Mouse (Mus musculus) MEL (cell line): ENCODE measurements at regions not wholly inside any gene's neighbourhood (a gene's known extent, or its start where the extent isn't known, plus 50 kb on each side); places are given as distances from the start of the nearest gene placed in this dataset.

Source experiments
- DNase-seq: peaks from one replicate; pipeline ENCODE4 v3.0.0; 2011; ENCODE audit warnings: low read depth, low spot score
- H3K27ac ChIP-seq: 2 replicates; pipeline ENCODE4 v1.5.1; 2012; ENCODE audit warnings: low read depth, mild to moderate bottlenecking, control low read depth, low read length, moderate library complexity; ENCODE audit not compliant: control insufficient read depth
- H3K27me3 ChIP-seq, 2 experiments: fragments of 150-350 bp in 1 of 2; sonication (generic) in 1 of 2; 2 replicates each; pipeline ENCODE4 v1.6.1; 2012; ENCODE audit warnings: low read length in 2 of 2, mild to moderate bottlenecking in 2 of 2, improper control_type of control experiment in 1 of 2, moderate library complexity in 1 of 2; ENCODE audit not compliant: insufficient read depth in 2 of 2, control insufficient read depth in 1 of 2
- H3K36me3 ChIP-seq, 2 experiments: 2 replicates each; pipeline ENCODE4 v1.6.1; 2012 to 2014; ENCODE audit warnings: low read length in 2 of 2, improper control_type of control experiment in 1 of 2, inconsistent platforms in 1 of 2, mild to moderate bottlenecking in 1 of 2; ENCODE audit not compliant: insufficient read depth in 2 of 2, control insufficient read depth in 1 of 2
- H3K4me1 ChIP-seq, 2 experiments: fragments of 150-350 bp in 1 of 2; sonication (generic) in 1 of 2; 2 replicates each; pipeline ENCODE4 v1.6.1; 2012; ENCODE audit warnings: low read length in 2 of 2, improper control_type of control experiment in 1 of 2, mild to moderate bottlenecking in 1 of 2; ENCODE audit not compliant: insufficient read depth in 2 of 2, control insufficient read depth in 1 of 2
- H3K4me3 ChIP-seq, 2 experiments: fragments of 150-350 bp in 1 of 2; sonication (generic) in 1 of 2; 2 replicates each; pipeline ENCODE4 v1.5.1; 2012; ENCODE audit warnings: low read depth in 2 of 2, low read length in 2 of 2, mild to moderate bottlenecking in 2 of 2, moderate library complexity in 2 of 2, control low read depth in 1 of 2, improper control_type of control experiment in 1 of 2; ENCODE audit not compliant: control insufficient read depth in 1 of 2, insufficient read depth in 1 of 2
- H3K79me2 ChIP-seq: 2 replicates; pipeline ENCODE4 v1.6.1; 2012; ENCODE audit warnings: mild to moderate bottlenecking, low read length, moderate library complexity; ENCODE audit not compliant: control insufficient read depth, poor library complexity, insufficient read depth
- H3K9ac ChIP-seq: 2 replicates; pipeline ENCODE4 v1.6.1; 2012; ENCODE audit warnings: low read depth, mild to moderate bottlenecking, control low read depth, low read length, moderate library complexity; ENCODE audit not compliant: control insufficient read depth, poor library complexity, severe bottlenecking
- H3K9me3 ChIP-seq: fragments of 150-350 bp; sonication (generic); replicated peaks from 2 replicates; pipeline ENCODE4 v1.6.1; 2012; ENCODE audit warnings: mild to moderate bottlenecking, low read length, improper control_type of control experiment, moderate library complexity; ENCODE audit not compliant: insufficient read depth
- EP300 ChIP-seq, 2 experiments: IDR thresholded peaks; 2 replicates each; pipeline ENCODE4 v1.6.1; 2011; ENCODE audit warnings: improper control_type of control experiment in 2 of 2, low read length in 2 of 2, low read depth in 1 of 2, mild to moderate bottlenecking in 1 of 2
- ETS1 ChIP-seq: IDR thresholded peaks from 2 replicates; pipeline ENCODE4 v1.6.1; 2012; ENCODE audit warnings: low read depth, mild to moderate bottlenecking, inconsistent platforms, low read length, improper control_type of control experiment, moderate library complexity
- GATA1 ChIP-seq: IDR thresholded peaks from 2 replicates; pipeline ENCODE4 v1.6.1; 2011; ENCODE audit warnings: low read depth, low read length, improper control_type of control experiment
- HCFC1 ChIP-seq: IDR thresholded peaks from 2 replicates; pipeline ENCODE4 v1.6.1; 2012; ENCODE audit warnings: low read depth, mild to moderate bottlenecking, inconsistent platforms, low read length, improper control_type of control experiment, moderate library complexity
- MAFK ChIP-seq: IDR thresholded peaks from 2 replicates; pipeline ENCODE4 v1.6.1; 2011; ENCODE audit warnings: low read depth, mild to moderate bottlenecking, low read length, improper control_type of control experiment, borderline replicate concordance
- MAZ ChIP-seq: IDR thresholded peaks from 2 replicates; pipeline ENCODE4 v1.6.1; 2012; ENCODE audit warnings: low read depth, mild to moderate bottlenecking, inconsistent platforms, low read length, improper control_type of control experiment
- MEF2A ChIP-seq: IDR thresholded peaks from 2 replicates; pipeline ENCODE4 v1.6.1; 2014; ENCODE audit warnings: low read depth, mild to moderate bottlenecking, inconsistent platforms, low read length, improper control_type of control experiment; ENCODE audit not compliant: poor library complexity, insufficient replicate concordance, severe bottlenecking; ENCODE audit errors: extremely low read depth
- MYC ChIP-seq: IDR thresholded peaks from 2 replicates; pipeline ENCODE4 v1.6.1; 2011; ENCODE audit warnings: low read depth, mild to moderate bottlenecking, low read length, improper control_type of control experiment, moderate library complexity
- NRF1 ChIP-seq: IDR thresholded peaks from 2 replicates; pipeline ENCODE4 v1.6.1; 2014; ENCODE audit warnings: low read depth, mild to moderate bottlenecking, inconsistent platforms, low read length, improper control_type of control experiment, moderate library complexity; ENCODE audit not compliant: poor library complexity, insufficient read depth, severe bottlenecking
- TCF12 ChIP-seq: IDR thresholded peaks from 2 replicates; pipeline ENCODE4 v1.6.1; 2014; ENCODE audit warnings: low read depth, mild to moderate bottlenecking, inconsistent platforms, low read length, improper control_type of control experiment, moderate library complexity
- UBTF ChIP-seq: IDR thresholded peaks from 2 replicates; pipeline ENCODE4 v1.6.1; 2012; ENCODE audit warnings: low read depth, mild to moderate bottlenecking, inconsistent platforms, low read length, improper control_type of control experiment, moderate library complexity, borderline replicate concordance; ENCODE audit not compliant: insufficient read depth
- USF1 ChIP-seq: IDR thresholded peaks from 2 replicates; pipeline ENCODE4 v1.6.1; 2014; ENCODE audit warnings: low read depth, mild to moderate bottlenecking, inconsistent platforms, low read length, improper control_type of control experiment, moderate library complexity
- ZC3H11A ChIP-seq: IDR thresholded peaks from 2 replicates; pipeline ENCODE4 v1.6.1; 2012; ENCODE audit warnings: low read depth, mild to moderate bottlenecking, inconsistent platforms, low read length, improper control_type of control experiment
- ZMIZ1 ChIP-seq: IDR thresholded peaks from 2 replicates; pipeline ENCODE4 v1.6.1; 2012; ENCODE audit warnings: low read depth, mild to moderate bottlenecking, inconsistent platforms, low read length, improper control_type of control experiment, moderate library complexity

DNA sequence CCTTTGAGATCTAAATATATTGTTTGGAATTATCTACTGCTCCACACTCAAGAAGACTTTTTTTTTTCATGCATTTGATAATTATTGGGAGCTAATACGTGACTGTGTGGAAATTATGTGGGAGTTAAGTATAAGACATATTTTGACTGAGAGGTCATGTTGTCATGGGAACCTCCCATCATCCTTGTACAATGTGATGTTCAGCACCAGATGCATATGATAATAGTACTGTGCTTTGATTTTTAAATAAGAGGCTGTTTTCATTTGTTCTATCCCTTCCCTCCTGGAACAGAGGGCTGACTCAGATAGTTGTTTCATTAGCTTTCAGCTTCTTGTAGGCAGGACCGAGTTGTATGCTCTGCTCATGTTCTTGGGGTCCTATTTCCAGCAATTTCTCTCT lies 190.6 kb upstream of the Malrd1 start:
- TF ChIP-seq MYC (no peak), ZC3H11A (no peak), ZMIZ1 (no peak), HCFC1 (no peak), NRF1 (no peak), MAZ (no peak), GATA1 (no peak), UBTF (no peak)
- TF ChIP-seq, all 39 proteins: peak for 0
- Histone ChIP-seq H3K27me3 (no peaks in the 10 kb centered on the region), H3K36me3 (no peaks in the 10 kb centered on the region), H3K4me1 (no peaks in the 10 kb centered on the region), H3K79me2 (no peaks in the 10 kb centered on the region), H3K9me3 (no peaks in the 10 kb centered on the region), H3K9ac (no peak overlapping the region), H3K27ac (no peak overlapping the region), H3K4me3 (no peak overlapping the region)
- no peak for DNase-seq

DNA sequence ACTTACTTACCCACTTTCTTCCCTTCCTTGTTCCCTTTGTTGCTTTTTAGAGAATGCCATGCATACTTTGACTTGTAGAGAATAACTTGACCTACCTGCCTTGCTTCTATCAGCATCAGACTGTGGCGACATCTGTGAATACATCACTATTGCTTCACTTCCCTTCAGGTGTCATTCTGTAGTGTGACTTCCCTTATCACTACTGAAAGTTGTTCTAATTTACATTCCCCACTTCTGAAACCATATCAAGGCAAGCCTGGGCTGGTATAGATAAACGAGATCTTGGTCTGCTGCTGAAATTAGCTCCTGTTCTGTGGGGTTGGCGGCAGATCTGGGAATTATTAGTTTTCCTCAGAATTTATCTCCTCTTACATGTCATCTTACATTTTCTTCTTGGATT lies 178.3 kb upstream of the Malrd1 start:
- H3K27ac ChIP-seq: no peak overlapping the region
- peak; percentile 29 for DNase-seq
- no peak overlapping the region for H3K4me3 ChIP-seq
- H3K4me1 ChIP-seq: peaks cover 0 to 3% of the 10 kb centered on the region in 2 experiments; a peak in 3 of 4 replicates
- no peaks in the 10 kb centered on the region for H3K79me2 ChIP-seq
- H3K9ac ChIP-seq: no peak overlapping the region
- H3K36me3 ChIP-seq: no peaks in the 10 kb centered on the region
- H3K9me3 ChIP-seq: no peaks in the 10 kb centered on the region
- TF ChIP-seq MEF2A (no peak), EP300 (IDR thresholded peaks at IDR 0.05; ENCODE audit: low read depth in 1 of 2, low read length in 2 of 2) (peak; percentile 21 to 46; a peak in 2 of 4 replicates), ETS1 (peak; percentile 54; the same call in 1 of the 2 replicates), TCF12 (peak; percentile 75), GATA1 (peak; percentile 29; the same call in 1 of the 2 replicates), USF1 (no peak), MAFK (no peak)
- H3K27me3 ChIP-seq: no peaks in the 10 kb centered on the region
